ENCODE assay signal across 8 mouse cellular contexts in genomic region chr8:124792708-124793107, GRCm38 (mm10). TPM values are rescaled to one million over a fixed set of nuclear protein-coding genes. Genes with fewer than 3 reads are reported as not detected.
DNase-seq lines count a peak whose midpoint lies in the region; ATAC-seq lines count a peak whose summit lies in the region.

Trim67 (plus strand) TSS chr8:124793092.

- H3K9me3 ChIP-seq in heart, embryonic 12.5 days (replicated peaks) = no peaks in the 10 kb centered on the region
- no peaks in the 10 kb centered on the region for H3K9me3 ChIP-seq in forebrain, embryonic 12.5 days
- no peaks in the 10 kb centered on the region for H3K9me3 ChIP-seq in liver, embryonic 13.5 days (replicated peaks)

- H3K27me3 ChIP-seq in heart, embryonic 12.5 days (replicated peaks) = peaks cover 50% of the 10 kb centered on the region
- H3K27me3 ChIP-seq in forebrain, embryonic 12.5 days = peaks cover 75% of the 10 kb centered on the region
- H3K27me3 ChIP-seq in liver, embryonic 13.5 days = peaks cover 87% of the 10 kb centered on the region

- H3K4me3 ChIP-seq in heart, embryonic 12.5 days = peak within 1 kb of the TSS; percentile 78
- H3K4me3 ChIP-seq in brown adipose tissue, adult 24 weeks (ENCODE audit: insufficient read depth, low read depth, low read length) = peak within 1 kb of the TSS; percentile 82
- H3K4me3 ChIP-seq in forebrain, embryonic 12.5 days (replicated peaks) = peak within 1 kb of the TSS; percentile 66
- peak within 1 kb of the TSS; percentile 57 for H3K4me3 ChIP-seq in liver, embryonic 13.5 days (replicated peaks)

- H3K36me3 ChIP-seq in heart, embryonic 12.5 days = no peaks in the 10 kb centered on the region
- no peaks in the 10 kb centered on the region for H3K36me3 ChIP-seq in forebrain, embryonic 12.5 days (replicated peaks)
- H3K36me3 ChIP-seq in liver, embryonic 13.5 days = no peaks in the 10 kb centered on the region

- no peak for DNase-seq in heart, adult 8-10 months (ENCODE audit: low spot score)
- peak; percentile 20 for DNase-seq in kidney, adult 9 months
- no peak for DNase-seq in liver, embryonic 13.5 days
- DNase-seq in retina, embryonic 14.5 days (ENCODE audit: low spot score) = peak; percentile 86
- no peak for DNase-seq in c-Kit-positive CD71-positive TER-119-positive erythroid progenitor cells, embryonic 14.5 days (ENCODE audit: low spot score)

- peak within 1 kb of the TSS; percentile 42; the same call in 1 of the 2 replicates for H3K27ac ChIP-seq in heart, embryonic 12.5 days (ENCODE audit: poor library complexity, severe bottlenecking)
- peak within 1 kb of the TSS; percentile 46 for H3K27ac ChIP-seq in brown adipose tissue, adult 24 weeks (replicated peaks; ENCODE audit: low read depth, low read length)
- H3K27ac ChIP-seq in forebrain, embryonic 12.5 days = peak within 1 kb of the TSS; percentile 90
- H3K27ac ChIP-seq in liver, embryonic 13.5 days = no peak within 1 kb of the TSS

- WGBS in heart, embryonic 12.5 days = under 1% methylated on average over 38 of the region's 39 CpGs
- whole genome bisulfite sequencing in forebrain, embryonic 12.5 days = under 1% methylated on average over 38 of the region's 39 CpGs
- WGBS in liver, embryonic 13.5 days (ENCODE audit: insufficient replicate concordance) = under 1% methylated on average over 38 of the region's 39 CpGs

- H3K4me2 ChIP-seq in heart, embryonic 12.5 days = peak within 1 kb of the TSS; percentile 100
- peak within 1 kb of the TSS; percentile 99 for H3K4me2 ChIP-seq in forebrain, embryonic 12.5 days
- peak within 1 kb of the TSS; percentile 77 for H3K4me2 ChIP-seq in liver, embryonic 13.5 days

- ATAC-seq in heart, embryonic 12.5 days (ENCODE audit: insufficient number of reproducible peaks, low FRiP score) = peak; percentile 70; the same call in 1 of the 2 replicates
- peak; percentile 89 for ATAC-seq in forebrain, embryonic 12.5 days (ENCODE audit: low FRiP score)
- peak; percentile 65 for ATAC-seq in liver, embryonic 13.5 days (ENCODE audit: low read depth)

- H3K4me1 ChIP-seq in heart, embryonic 12.5 days (replicated peaks) = peaks cover 36% of the 10 kb centered on the region
- H3K4me1 ChIP-seq in brown adipose tissue, adult 24 weeks (ENCODE audit: control insufficient read depth, insufficient read depth, insufficient read length, low read length) = no peaks in the 10 kb centered on the region
- H3K4me1 ChIP-seq in forebrain, embryonic 12.5 days = peaks cover 51% of the 10 kb centered on the region
- peaks cover 28% of the 10 kb centered on the region for H3K4me1 ChIP-seq in liver, embryonic 13.5 days (replicated peaks)

- peak within 1 kb of the TSS; percentile 70 for H3K9ac ChIP-seq in heart, embryonic 12.5 days
- peak within 1 kb of the TSS; percentile 72 for H3K9ac ChIP-seq in forebrain, embryonic 12.5 days
- H3K9ac ChIP-seq in liver, embryonic 13.5 days = no peak within 1 kb of the TSS

RNA-seq across cellular contexts. Expression of gene Trim67, which starts in this region (rescaled TPM):
- 0.24 and 0.33 TPM in 2 replicates for polyA plus RNA-seq in heart, embryonic 12.5 days (2016; fragmentation: Nextera tagmentation; extraction: Ambion mirVana)
- total RNA-seq in heart, adult 8-10 months (2022) = under 1 TPM; 0.22 to 0.82 (median 0.50) TPM
- polyA plus RNA-seq in brown adipose tissue, adult 24 weeks (2012; ENCODE audit: insufficient read depth, insufficient read length, missing spikeins) = 7.1 and 8.0 TPM in 2 replicates
- polyA plus RNA-seq in forebrain, embryonic 12.5 days (2016; fragmentation: Nextera tagmentation; extraction: Ambion mirVana) = 6.1 and 6.4 TPM in 2 replicates
- polyA plus RNA-seq in liver, embryonic 13.5 days (2015; fragmentation: Nextera tagmentation; extraction: Ambion mirVana) = 0.03 TPM in 1 of 2 replicates, not detected in the other

Comparison
In these comparisons a context has a peak if more than half of its experiments do, and no peak if none do; other contexts are left out.
1. Peak in ATAC-seq, H3K4me3 ChIP-seq, H3K27ac ChIP-seq, H3K9ac ChIP-seq and H3K4me2 ChIP-seq in heart, embryonic 12.5 days; RNA of the gene not detected or under 1 TPM.
2. Peak in ATAC-seq, H3K4me3 ChIP-seq and H3K4me2 ChIP-seq in liver, embryonic 13.5 days; RNA of the gene not detected or under 1 TPM.
3. DNase-seq: peak in kidney, adult 9 months (single experiment) and retina, embryonic 14.5 days (single experiment); none in heart, adult 8-10 months (single experiment), liver, embryonic 13.5 days (single experiment) and c-Kit-positive CD71-positive TER-119-positive erythroid progenitor cells, embryonic 14.5 days (single experiment).
4. Peak in every context shown above with its lines, with median percentiles within 50 percentile points of each other: ATAC-seq, H3K4me2 ChIP-seq and H3K4me3 ChIP-seq.